Mouse (Mus musculus) kidney, adult 2 months (tissue): Measurements from ENCODE around the gene Nav3.

ENCODE experiments used
- CTCF ChIP-seq: fragments of 200-500 bp; conservative IDR thresholded peaks from 2 replicates; pipeline ENCODE4 v1.5.1; 2011; ENCODE audit warnings: low read depth, mild to moderate bottlenecking, control low read depth, low read length, moderate library complexity, mixed read lengths; ENCODE audit not compliant: insufficient read depth, insufficient read length
- POLR2A ChIP-seq: fragments of 200-500 bp; IDR thresholded peaks from one replicate; pipeline ENCODE4 v1.6.1; 2011; ENCODE audit warnings: low read depth, low read length, control low read depth

GRCm38 (mm10) chr10:110455838-110456493, at the start of gene Nav3:
- TF ChIP-seq POLR2A (no peak), CTCF (peak; percentile 30)
